Mouse (Mus musculus): ENCODE measurements around the gene Eri3. TPM values are rescaled to one million over a fixed set of nuclear protein-coding genes. Genes with fewer than 3 reads are reported as not detected.

The Eri3 gene
- 10 to 100 TPM; 81.4 to 92.0 TPM for total RNA-seq (2021)

- peak; percentile 98 for DNase-seq
These were observed at the start of gene Eri3 for GRCm38 (mm10) chr4:117550140-117550851. TSS of gene Eri3 (plus strand) at chr4:117550365.

GRCm38 (mm10) chr4:117518246-117518645 lies 31.9 kb upstream of the Eri3 start:
- DNase-seq: no peak

DNA sequence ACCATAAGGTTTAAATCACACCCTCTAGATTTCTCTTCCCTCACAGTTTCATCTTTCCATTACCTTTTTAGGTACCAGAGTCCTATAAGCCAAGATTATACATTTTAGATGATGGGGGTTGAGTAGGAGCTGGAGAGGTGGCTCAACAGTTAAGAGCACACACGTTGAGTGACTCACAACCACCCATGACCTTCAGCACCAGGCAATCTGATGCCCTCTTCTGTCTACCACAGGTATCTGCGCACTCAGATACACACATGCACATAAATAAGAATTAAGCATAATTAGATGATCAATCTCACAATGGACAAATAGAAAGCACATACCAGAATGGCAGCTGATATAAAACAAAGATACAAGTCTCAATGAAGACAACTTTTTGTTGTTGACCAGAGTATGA lies 28.8 kb upstream of the Eri3 start:
- no peak for DNase-seq

- no peak for DNase-seq
These were observed 24.2 kb upstream of the Eri3 start for GRCm38 (mm10) chr4:117525990-117526389.

- no peak for DNase-seq
These were observed 22.9 kb upstream of the Eri3 start for GRCm38 (mm10) chr4:117527116-117527899.

- peak; percentile 68 for DNase-seq
These were observed 22.2 kb upstream of the Eri3 start for GRCm38 (mm10) chr4:117527952-117528351.

DNA sequence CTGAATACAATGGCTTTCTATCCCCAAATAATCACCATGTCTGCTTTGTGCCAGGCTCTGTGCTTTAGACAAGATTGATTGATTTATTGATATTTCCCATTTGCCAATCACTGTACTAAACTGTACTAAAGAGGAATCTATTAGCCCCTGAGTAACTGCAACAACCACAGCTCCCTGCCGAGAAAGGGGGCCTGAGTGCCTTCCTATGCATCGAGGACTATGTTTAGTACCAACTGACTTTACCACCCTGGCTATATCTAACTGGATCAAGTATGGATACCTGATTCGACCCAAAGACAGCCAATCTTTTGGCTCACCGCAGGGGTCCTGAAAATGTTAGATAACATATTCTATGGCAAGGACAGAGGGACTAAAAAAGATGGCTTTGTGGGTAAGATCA lies 20.3 kb upstream of the Eri3 start:
- DNase-seq: no peak

DNA sequence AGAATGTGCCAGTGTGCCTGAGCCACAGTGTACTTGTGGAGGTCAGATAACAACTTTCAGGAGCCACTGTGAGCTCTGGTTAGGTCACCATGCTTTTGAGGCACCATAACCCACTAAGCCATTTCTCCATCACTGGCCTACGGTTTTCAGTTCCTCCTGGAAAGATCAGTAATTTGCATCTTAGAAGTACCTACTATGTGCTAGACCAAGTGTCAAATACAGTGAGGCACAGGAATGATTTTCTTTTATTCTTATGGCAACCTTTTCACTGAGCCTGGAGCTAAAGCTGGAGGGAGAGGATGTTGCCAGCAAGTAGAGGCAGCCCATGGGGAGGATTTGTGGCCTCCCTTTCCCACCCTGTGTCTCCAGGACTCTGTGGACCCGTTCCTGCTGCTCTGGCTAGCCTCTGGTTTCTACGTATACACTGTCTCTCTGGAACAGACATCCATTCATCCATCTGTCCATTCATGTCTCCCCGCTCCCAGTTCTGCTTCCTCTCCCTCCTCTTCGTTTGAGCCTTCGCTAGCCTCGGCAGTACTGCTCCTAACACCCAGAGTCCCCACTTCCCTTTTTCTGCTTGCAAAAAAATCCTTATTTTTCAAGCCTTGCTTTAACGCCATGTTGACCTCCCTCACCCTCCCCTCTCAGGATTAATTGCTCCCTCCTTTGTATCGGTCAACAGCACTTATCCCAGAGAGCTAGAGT lies 14.5 kb upstream of the Eri3 start:
- no peak for DNase-seq

- DNase-seq: no peak
These were observed 13.2 kb upstream of the Eri3 start for GRCm38 (mm10) chr4:117537002-117537401.

DNA sequence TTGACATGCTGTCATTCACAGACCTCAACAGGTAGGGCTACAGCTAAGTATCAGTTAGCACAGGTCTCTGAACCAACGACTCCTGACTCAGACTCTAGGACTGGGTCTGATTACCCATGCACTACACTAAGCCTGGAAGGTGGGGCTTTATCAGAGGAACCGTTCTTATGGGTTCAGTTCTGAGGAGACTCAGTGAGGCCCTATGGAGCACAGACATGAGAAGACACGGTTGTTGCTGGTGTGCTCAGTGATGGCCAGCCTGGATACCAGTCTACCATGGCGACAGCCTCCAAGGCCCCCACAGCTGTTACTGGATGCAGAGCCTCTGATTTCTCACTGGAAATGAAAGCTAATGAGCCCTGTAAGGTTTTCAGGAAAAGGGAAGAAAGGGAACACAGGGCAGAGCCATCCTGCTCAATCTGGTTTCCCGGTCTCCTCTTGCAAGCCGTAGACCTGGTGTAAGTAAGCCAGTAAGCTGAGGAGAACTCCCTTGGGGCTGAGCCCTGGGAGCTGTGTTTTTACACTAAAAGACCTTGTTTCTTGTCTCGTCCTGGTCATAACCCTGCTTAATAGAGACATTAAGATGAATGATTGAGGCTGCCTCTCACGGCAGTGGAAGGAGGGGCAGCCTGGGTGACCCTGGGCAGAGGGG lies 10.7 kb upstream of the Eri3 start:
- DNase-seq: no peak

- no peak for DNase-seq
These were observed 9.6 kb upstream of the Eri3 start for GRCm38 (mm10) chr4:117540571-117540970.

DNA sequence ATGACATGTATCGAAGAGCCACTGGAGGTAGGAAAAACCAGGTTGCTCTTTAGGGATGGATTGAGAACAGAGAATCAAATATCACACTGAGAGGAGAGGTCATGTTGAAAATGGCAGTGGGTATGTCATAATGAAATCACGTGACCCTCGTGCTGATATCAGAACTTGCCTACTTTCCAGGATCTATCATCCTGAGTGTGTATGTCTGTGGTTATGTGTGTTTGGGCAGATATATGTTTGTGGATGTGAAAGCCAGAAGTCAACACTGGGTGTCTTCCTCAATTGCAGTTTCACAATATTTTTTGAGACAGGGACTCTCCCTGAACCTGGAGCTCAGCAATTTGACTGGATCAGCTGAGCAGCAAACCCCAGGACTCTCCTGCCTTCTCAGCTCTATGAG lies 4.7 kb upstream of the Eri3 start:
- DNase-seq: no peak

DNA sequence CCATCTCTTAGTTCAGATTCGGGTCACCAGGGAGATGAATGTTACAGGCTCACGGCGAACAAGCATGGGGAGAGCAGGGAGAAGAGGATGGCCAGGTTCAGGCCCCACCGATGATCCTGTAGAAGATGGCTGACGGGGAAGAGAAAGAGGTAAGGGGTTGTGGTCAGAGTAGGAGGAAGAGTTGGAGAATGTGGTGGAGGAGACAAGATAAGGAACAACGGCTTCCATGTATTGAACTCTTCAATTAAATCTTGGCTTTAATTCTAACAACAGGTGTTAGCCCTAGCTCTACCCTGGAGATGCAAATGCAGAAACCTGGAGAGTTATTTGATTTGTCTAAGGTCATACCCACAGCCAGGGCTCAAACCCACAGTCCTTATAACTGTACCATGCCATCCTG lies 3.5 kb upstream of the Eri3 start:
- no peak for DNase-seq

- no peak for DNase-seq
These were observed 589 bp upstream of the Eri3 start for GRCm38 (mm10) chr4:117549576-117549975.

DNA sequence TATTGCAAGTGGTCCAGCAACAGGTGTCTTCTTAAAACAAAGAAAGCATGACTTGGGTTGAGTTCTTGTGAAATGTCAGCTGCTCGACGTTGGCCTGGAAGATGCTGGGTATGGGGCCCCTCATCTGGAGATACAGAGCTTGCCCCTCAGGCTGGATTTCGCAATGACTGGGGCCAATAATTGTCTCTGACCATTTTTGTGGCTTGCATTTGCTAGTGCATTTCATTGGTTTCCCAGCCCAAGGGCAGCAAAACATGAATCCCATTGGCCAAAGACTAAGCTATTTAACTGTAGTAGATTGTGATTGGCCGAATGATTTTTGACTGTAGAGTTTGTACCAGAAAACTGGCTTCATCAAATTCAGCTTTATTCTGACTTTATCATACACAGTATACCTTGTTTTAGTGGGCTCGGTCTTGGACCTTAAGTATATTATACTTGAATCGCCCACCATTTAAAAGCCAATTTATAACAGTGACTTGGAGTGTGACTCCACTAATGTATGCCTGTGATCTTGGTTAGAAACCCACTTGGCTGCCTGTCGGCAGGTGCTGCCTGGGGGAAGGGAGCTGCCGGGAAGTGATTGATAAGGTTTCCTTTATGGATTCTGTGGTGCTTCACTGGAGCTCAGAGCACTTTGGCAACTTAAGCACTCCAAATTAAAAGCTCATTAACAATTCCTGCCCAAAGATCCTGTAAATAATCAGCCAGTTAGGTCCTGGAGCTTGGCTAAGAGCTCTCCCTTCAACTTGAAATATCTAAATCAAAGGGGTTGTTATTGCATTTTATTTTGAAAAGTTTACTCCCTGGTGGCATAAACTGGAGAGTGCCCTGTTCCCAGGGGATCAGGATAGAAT lies 1.2 kb downstream of the Eri3 start:
- no peak for DNase-seq

- DNase-seq: no peak
These were observed 5.3 kb downstream of the Eri3 start for GRCm38 (mm10) chr4:117555495-117555894.

GRCm38 (mm10) chr4:117556372-117556771 lies 6.2 kb downstream of the Eri3 start:
- DNase-seq: no peak

- no peak for DNase-seq
These were observed 7.0 kb downstream of the Eri3 start for GRCm38 (mm10) chr4:117557068-117557645.

- no peak for DNase-seq
These were observed 13.8 kb downstream of the Eri3 start for GRCm38 (mm10) chr4:117563967-117564366.

DNA sequence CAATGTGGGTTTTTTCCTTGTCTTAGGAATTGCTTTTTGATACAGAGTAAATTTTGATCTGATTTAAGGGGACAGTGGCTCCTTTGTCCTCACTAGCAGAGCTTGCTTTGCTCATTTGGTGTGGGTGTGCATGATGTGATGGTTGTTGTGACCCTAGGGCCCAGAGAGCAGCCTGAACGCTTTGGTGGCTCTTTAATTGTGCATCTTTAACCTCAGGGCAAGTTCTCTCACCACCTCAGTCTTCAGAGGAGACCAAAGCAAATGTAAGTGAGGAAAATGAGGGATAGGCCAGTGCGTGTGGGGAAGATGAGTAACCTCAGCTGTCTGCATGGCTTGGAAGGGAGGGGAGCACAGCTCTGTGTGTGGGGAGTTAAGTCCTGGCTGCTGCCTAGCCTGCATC lies 18.7 kb downstream of the Eri3 start:
- DNase-seq: no peak

DNA sequence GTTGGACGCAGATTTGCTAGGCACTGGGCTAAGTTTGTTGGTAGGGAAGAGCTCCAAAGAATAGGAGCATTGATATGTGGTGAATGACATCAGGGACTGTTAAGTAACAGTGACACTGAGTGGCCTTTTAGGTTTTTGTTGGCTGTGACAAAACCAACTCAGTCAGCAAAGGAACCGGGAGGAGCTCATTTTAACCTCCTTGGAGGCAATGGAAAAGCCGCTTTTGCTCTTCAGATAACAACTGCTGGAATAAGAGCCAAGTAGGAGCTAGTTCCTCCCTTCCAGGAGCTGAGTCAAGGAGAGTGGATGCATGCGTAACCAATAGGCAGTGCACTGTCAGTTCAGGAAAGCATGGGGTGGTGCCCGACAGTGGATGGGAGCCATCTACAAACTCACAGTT lies 20.8 kb downstream of the Eri3 start:
- peak; percentile 14 for DNase-seq

DNA sequence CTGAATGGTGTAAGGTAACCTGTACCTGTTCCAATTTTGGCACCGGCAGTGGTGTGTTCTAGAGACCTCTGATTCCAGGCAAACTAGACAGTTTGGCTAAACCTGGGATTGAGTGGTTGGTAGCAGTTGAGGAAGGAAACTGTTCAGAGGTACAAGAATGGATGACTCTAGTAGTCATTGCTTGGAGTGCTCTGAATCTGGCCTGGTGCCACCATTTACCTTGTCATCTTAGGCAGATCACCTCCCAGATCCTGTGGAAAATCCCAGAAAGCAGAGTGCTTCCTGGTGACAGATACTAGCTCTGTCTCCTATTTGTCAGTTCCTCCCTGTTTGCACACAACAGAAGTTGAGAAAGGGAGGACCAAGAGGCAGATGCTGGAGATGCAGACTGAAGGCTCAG lies 27.4 kb downstream of the Eri3 start:
- no peak for DNase-seq

Measured in heart, postnatal 4 days (tissue).